Mouse (Mus musculus) ES-Bruce4 (cell line): ENCODE data around the gene Akap10.

Experiments used
- CTCF ChIP-seq: IDR thresholded peaks from one replicate; pipeline ENCODE4 v1.8.1; 2011; ENCODE audit warnings: low read depth, low read length
- EP300 ChIP-seq: IDR thresholded peaks from 2 replicates; pipeline ENCODE4 v1.6.1; 2011; ENCODE audit warnings: low read depth, low read length; ENCODE audit not compliant: insufficient read depth
- POLR2A ChIP-seq: IDR thresholded peaks from one replicate; pipeline ENCODE4 v1.8.1; 2011; ENCODE audit warnings: low read length; ENCODE audit not compliant: insufficient read depth

GRCm38 (mm10) chr11:61854211-61854987 lies 75.7 kb downstream of the Akap10 start:
- TF ChIP-seq EP300, result no peak
- no peak for TF ChIP-seq POLR2A
- peak; percentile 37 for TF ChIP-seq CTCF
